Mouse (Mus musculus): ENCODE measurements at regions not wholly inside any gene's neighbourhood (a gene's known extent, or its start where the extent isn't known, plus 50 kb on each side); places are given as distances from the start of the nearest gene placed in this dataset.

DNA sequence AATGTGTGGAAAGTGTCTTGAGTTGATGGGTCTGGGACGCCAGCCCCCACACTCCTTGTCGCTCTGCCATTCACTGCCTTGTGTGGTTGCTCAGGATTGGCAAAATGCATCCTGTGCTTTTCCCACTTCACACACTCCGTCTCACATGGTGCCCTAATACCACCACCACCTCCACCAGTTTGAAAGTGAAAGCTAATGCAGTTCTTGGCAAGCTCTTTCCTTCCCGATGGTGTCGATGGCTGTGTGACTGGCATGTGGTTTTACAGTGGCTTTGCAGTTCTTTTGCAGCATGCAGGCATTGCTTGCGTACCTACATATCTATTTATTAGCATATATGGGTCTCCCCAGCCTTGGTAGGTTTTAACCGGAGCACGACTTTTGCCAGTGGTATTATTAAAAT lies 152.7 kb downstream of the Wnt5a start:
- 91% methylated on average over 8 of the region's 8 CpGs for WGBS
- H3K27me3 ChIP-seq (ENCODE audit: insufficient read depth, low read length), result no peaks in the 10 kb centered on the region
- H3K36me3 ChIP-seq (ENCODE audit: insufficient read depth, low read length), result no peaks in the 10 kb centered on the region
- H3K4me3 ChIP-seq (ENCODE audit: low read depth, low read length), result no peak overlapping the region
- no peaks in the 10 kb centered on the region for H3K4me1 ChIP-seq (ENCODE audit: insufficient read depth, low read length)
- no peak overlapping the region for H3K9ac ChIP-seq (replicated peaks; ENCODE audit: low read length, poor library complexity, severe bottlenecking)
- ATAC-seq (ENCODE audit: low FRiP score) (no peak), DNase-seq (ENCODE audit: low spot score) (no peak)
- no peak overlapping the region for H3K4me2 ChIP-seq (ENCODE audit: low read depth, low read length, poor library complexity, severe bottlenecking)
- H3K27ac ChIP-seq (ENCODE audit: low read depth, low read length), result no peak overlapping the region
- no peaks in the 10 kb centered on the region for H3K9me3 ChIP-seq (ENCODE audit: low read length)
- no peak for TF ChIP-seq CTCF (IDR thresholded peaks at IDR 0.05)

DNA sequence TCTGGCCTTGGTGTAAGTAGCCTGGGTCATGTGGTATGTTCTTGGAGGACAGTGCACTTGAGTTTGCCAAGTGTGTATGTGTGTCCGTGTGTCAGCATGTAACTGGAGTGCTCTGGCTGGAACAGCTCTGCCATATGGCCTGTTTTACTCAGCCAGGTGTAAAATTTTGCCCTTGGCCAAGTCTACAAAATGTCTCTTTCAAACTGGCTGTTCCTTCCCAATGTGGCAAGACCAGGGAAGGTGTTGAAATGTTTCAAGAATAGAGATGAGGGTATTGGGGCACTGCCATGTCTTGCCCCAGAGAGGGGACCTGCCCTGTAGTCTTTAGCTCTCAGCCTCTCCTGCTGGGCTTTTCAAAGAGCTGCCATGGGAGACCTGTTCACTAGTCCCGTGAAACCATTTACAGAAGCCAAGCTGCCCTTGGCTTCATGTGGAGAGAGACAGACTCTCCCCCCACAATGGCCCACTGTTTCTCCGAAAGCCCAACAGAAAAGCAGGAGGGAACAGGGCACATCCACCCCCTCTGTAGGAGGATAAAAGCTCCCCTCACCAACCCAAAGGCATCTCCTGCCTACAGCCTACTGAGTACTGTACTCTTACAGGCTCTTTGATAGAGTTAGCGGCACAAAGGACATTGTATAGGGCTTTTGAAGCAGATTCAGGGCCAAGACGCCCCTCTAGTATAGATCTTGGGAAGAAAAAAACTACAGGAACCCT lies 156.5 kb downstream of the Wnt5a start:
- Histone ChIP-seq H3K36me3 (ENCODE audit: insufficient read depth, low read length) (no peaks in the 10 kb centered on the region), H3K4me1 (ENCODE audit: insufficient read depth, low read length) (no peaks in the 10 kb centered on the region; the same call in 1 of the 2 replicates), H3K9me3 (ENCODE audit: low read length) (no peaks in the 10 kb centered on the region), H3K27ac (ENCODE audit: low read depth, low read length) (no peak overlapping the region), H3K27me3 (ENCODE audit: insufficient read depth, low read length) (no peaks in the 10 kb centered on the region), H3K4me2 (ENCODE audit: low read depth, low read length, poor library complexity, severe bottlenecking) (no peak overlapping the region), H3K4me3 (ENCODE audit: low read depth, low read length) (no peak overlapping the region), H3K9ac (replicated peaks; ENCODE audit: low read length, poor library complexity, severe bottlenecking) (no peak overlapping the region)
- DNase-seq (ENCODE audit: low spot score) (peak; percentile 71), ATAC-seq (ENCODE audit: low FRiP score) (peak; percentile 58; the same call in 1 of the 2 replicates)
- WGBS, result 52% methylated on average over 5 of the region's 5 CpGs
- no peak for TF ChIP-seq CTCF (IDR thresholded peaks at IDR 0.05)

DNA sequence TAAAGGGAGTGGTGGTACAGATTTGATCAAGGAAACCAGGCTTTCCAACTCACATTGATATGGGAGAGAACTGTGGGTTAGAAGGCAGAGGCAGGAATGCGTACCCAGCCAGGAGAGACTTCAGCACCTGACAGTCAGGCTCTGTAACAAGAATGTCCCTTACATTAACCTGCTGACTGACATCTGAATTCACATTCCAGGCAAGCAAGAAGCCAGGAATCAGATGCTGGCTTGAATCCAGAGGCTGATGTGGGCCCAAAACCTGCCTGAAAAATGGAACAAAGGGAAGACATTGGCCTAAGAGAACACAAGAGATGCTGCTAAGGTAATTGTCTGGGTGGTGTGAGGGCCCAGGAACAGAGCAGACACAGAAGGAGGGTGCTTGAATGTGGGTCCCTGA lies 158.8 kb downstream of the Wnt5a start:
- WGBS, result 74% methylated on average over 1 of the region's 1 CpGs
- H3K9ac ChIP-seq (replicated peaks; ENCODE audit: low read length, poor library complexity, severe bottlenecking), result no peak overlapping the region
- no peaks in the 10 kb centered on the region for H3K36me3 ChIP-seq (ENCODE audit: insufficient read depth, low read length)
- no peak overlapping the region for H3K4me3 ChIP-seq (ENCODE audit: low read depth, low read length)
- H3K4me1 ChIP-seq (ENCODE audit: insufficient read depth, low read length), result no peaks in the 10 kb centered on the region; the same call in 1 of the 2 replicates
- no peak for TF ChIP-seq CTCF (IDR thresholded peaks at IDR 0.05)
- no peaks in the 10 kb centered on the region for H3K9me3 ChIP-seq (ENCODE audit: low read length)
- H3K4me2 ChIP-seq (ENCODE audit: low read depth, low read length, poor library complexity, severe bottlenecking), result no peak overlapping the region
- no peak for DNase-seq (ENCODE audit: low spot score)
- no peaks in the 10 kb centered on the region for H3K27me3 ChIP-seq (ENCODE audit: insufficient read depth, low read length)
- no peak for ATAC-seq (ENCODE audit: low FRiP score)
- no peak overlapping the region for H3K27ac ChIP-seq (ENCODE audit: low read depth, low read length)

DNA sequence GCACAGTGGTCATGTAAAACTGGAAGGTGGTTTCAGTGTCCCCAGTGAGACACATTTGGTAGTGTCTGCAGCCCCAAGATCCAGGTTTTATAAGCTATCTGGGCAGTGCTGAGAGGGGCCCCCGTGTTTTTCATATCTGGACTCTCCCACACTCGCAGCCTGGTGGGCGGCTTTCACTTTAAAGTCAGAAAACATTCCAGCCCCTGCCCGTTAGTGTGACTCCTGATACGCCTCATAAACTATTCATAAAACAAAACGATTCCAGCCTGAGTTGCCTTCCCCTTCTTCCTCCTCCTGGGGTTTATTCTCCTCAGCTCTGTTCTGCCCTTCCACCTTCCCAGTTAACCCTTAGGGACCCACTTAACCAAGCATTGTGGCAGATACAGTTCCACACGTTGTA lies 159.6 kb downstream of the Wnt5a start:
- no peak overlapping the region for H3K4me3 ChIP-seq (ENCODE audit: low read depth, low read length)
- H3K9ac ChIP-seq (replicated peaks; ENCODE audit: low read length, poor library complexity, severe bottlenecking), result no peak overlapping the region
- no peak overlapping the region for H3K27ac ChIP-seq (ENCODE audit: low read depth, low read length)
- H3K4me2 ChIP-seq (ENCODE audit: low read depth, low read length, poor library complexity, severe bottlenecking), result no peak overlapping the region
- ATAC-seq (ENCODE audit: low FRiP score) (no peak), DNase-seq (ENCODE audit: low spot score) (no peak)
- H3K4me1 ChIP-seq (ENCODE audit: insufficient read depth, low read length), result no peaks in the 10 kb centered on the region; the same call in 1 of the 2 replicates
- H3K9me3 ChIP-seq (ENCODE audit: low read length), result no peaks in the 10 kb centered on the region
- TF ChIP-seq CTCF (IDR thresholded peaks at IDR 0.05), result no peak
- H3K36me3 ChIP-seq (ENCODE audit: insufficient read depth, low read length), result no peaks in the 10 kb centered on the region
- 27% methylated on average over 7 of the region's 7 CpGs for WGBS
- H3K27me3 ChIP-seq (ENCODE audit: insufficient read depth, low read length), result no peaks in the 10 kb centered on the region

DNA sequence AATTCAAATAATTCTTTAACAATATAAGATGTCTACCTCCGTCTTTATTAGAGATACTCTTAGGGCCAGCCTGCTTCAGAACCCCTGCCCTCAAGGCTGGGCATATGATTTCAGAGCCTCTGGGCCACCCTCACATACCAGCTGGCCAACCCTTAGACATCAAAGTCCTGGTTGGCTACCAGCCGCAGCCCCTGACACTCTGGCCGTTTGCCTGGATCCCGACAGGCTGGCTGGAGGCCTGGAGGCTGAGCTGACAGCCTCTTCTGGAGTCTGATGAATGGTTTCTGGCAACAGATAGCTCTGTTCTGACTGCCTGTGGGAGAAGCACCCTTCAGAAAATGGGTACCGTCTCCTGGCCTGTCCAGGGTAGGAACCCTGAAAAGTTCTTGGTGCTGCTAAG lies 170.9 kb downstream of the Wnt5a start:
- no peak for TF ChIP-seq CTCF (IDR thresholded peaks at IDR 0.05)
- WGBS, result 67% methylated on average over 5 of the region's 5 CpGs
- no peaks in the 10 kb centered on the region for H3K27me3 ChIP-seq (ENCODE audit: insufficient read depth, low read length)
- H3K36me3 ChIP-seq (ENCODE audit: insufficient read depth, low read length), result no peaks in the 10 kb centered on the region
- H3K9ac ChIP-seq (replicated peaks; ENCODE audit: low read length, poor library complexity, severe bottlenecking), result no peak overlapping the region
- H3K9me3 ChIP-seq (ENCODE audit: low read length), result no peaks in the 10 kb centered on the region
- no peak overlapping the region for H3K4me2 ChIP-seq (ENCODE audit: low read depth, low read length, poor library complexity, severe bottlenecking)
- ATAC-seq (ENCODE audit: low FRiP score), result no peak
- DNase-seq (ENCODE audit: low spot score), result peak; percentile 80
- no peak overlapping the region for H3K4me3 ChIP-seq (ENCODE audit: low read depth, low read length)
- H3K4me1 ChIP-seq (ENCODE audit: insufficient read depth, low read length), result no peaks in the 10 kb centered on the region
- H3K27ac ChIP-seq (ENCODE audit: low read depth, low read length), result no peak overlapping the region

DNA sequence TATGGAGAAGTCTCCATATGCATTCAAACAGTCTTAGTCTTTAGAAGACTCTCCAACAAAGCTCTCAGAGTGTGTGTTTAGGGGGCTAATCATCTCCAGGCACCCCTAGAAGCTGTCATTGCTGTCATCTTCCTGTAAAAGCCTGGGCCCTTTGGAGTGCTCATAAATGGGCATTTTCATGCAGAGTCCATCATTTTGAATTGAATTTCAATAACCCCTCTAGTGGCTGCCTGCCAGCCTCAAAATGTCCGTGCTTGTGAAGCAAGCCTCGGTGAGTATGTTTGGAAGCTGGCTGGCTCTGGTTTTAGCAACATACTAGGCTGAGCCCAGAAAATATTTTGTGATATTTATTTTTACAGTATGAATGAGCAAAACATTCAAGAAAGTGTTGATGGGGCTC lies 195.2 kb downstream of the Wnt5a start:
- Histone ChIP-seq H3K4me2 (ENCODE audit: low read depth, low read length, poor library complexity, severe bottlenecking) (no peak overlapping the region), H3K9ac (replicated peaks; ENCODE audit: low read length, poor library complexity, severe bottlenecking) (no peak overlapping the region), H3K36me3 (ENCODE audit: insufficient read depth, low read length) (no peaks in the 10 kb centered on the region), H3K4me1 (ENCODE audit: insufficient read depth, low read length) (no peaks in the 10 kb centered on the region), H3K27me3 (ENCODE audit: insufficient read depth, low read length) (no peaks in the 10 kb centered on the region), H3K4me3 (ENCODE audit: low read depth, low read length) (no peak overlapping the region), H3K9me3 (ENCODE audit: low read length) (no peaks in the 10 kb centered on the region), H3K27ac (ENCODE audit: low read depth, low read length) (no peak overlapping the region)
- DNase-seq (ENCODE audit: low spot score) (peak; percentile 56), ATAC-seq (ENCODE audit: low FRiP score) (no peak)
- 43% methylated on average over 2 of the region's 2 CpGs for WGBS
- TF ChIP-seq CTCF (IDR thresholded peaks at IDR 0.05), result no peak

Measured in midbrain, postnatal 0 days (tissue).